Mouse (Mus musculus) regulatory T cell (primary cell): ENCODE measurements around the gene Tmod4.
"Not testable (repeated sequence)": the region's sequence is repeated elsewhere in the genome, so short reads cannot be mapped to it uniquely, and the experiment has no call there.

ENCODE experiments used
- in situ Hi-C: fragments of 300-600 bp; cut with MboI, MseI; formaldehyde crosslinking; loops from one replicate; pipeline ENCODE4 v1.15.1; 2025; ENCODE audit warnings: high pct_unique_total_duplicates

The Tmod4 gene

GRCm38 (mm10) chr3:95124246-95124645 lies at the start of gene Tmod4:
Gene Tmod4, plus strand, starts transcription at chr3:95124476.
- in situ Hi-C loops, result no loop called here

GRCm38 (mm10) chr3:95088071-95088470 lies 36.2 kb upstream of the Tmod4 start:
- in situ Hi-C loops, result no loop called here

GRCm38 (mm10) chr3:95100854-95101253 lies 23.4 kb upstream of the Tmod4 start:
- in situ Hi-C loops, result no loop called here

- in situ Hi-C loops, result no loop called here
Observed at GRCm38 (mm10) chr3:95105121-95105520, 19.2 kb upstream of the Tmod4 start.

GRCm38 (mm10) chr3:95105586-95106337 lies 18.5 kb upstream of the Tmod4 start:
- in situ Hi-C loops, result no loop called here

- in situ Hi-C loops, result no loop called here
Observed at GRCm38 (mm10) chr3:95106338-95107117, 17.7 kb upstream of the Tmod4 start, which contains the start of gene Pip5k1a. Gene Pip5k1a, minus strand, starts transcription at chr3:95106930.

GRCm38 (mm10) chr3:95107308-95107707 lies 17.0 kb upstream of the Tmod4 start:
- in situ Hi-C loops, result not testable (repeated sequence)

- in situ Hi-C loops, result no loop called here
Observed at GRCm38 (mm10) chr3:95107898-95108297, 16.4 kb upstream of the Tmod4 start.

- in situ Hi-C loops, result no loop called here
Observed at GRCm38 (mm10) chr3:95110911-95111726, 13.2 kb upstream of the Tmod4 start, which contains the start of gene Vps72. Gene Vps72, plus strand, starts transcription at chr3:95111022.

GRCm38 (mm10) chr3:95112760-95113159 lies 11.5 kb upstream of the Tmod4 start:
- in situ Hi-C loops, result no loop called here

- in situ Hi-C loops, result no loop called here
Observed at GRCm38 (mm10) chr3:95117751-95118150, 6.5 kb upstream of the Tmod4 start.

GRCm38 (mm10) chr3:95121580-95121979 lies 2.7 kb upstream of the Tmod4 start:
- in situ Hi-C loops, result no loop called here

GRCm38 (mm10) chr3:95124972-95125371 lies 696 bp downstream of the Tmod4 start:
- in situ Hi-C loops, result no loop called here

GRCm38 (mm10) chr3:95129226-95129651 lies 5.0 kb downstream of the Tmod4 start:
- in situ Hi-C loops, result no loop called here

- in situ Hi-C loops, result no loop called here
Observed at GRCm38 (mm10) chr3:95130081-95130480, 5.8 kb downstream of the Tmod4 start.

GRCm38 (mm10) chr3:95132389-95132788 lies 8.1 kb downstream of the Tmod4 start:
- in situ Hi-C loops, result not testable (repeated sequence)

- in situ Hi-C loops, result no loop called here
Observed at GRCm38 (mm10) chr3:95133176-95133575, 8.9 kb downstream of the Tmod4 start.

- in situ Hi-C loops, result no loop called here
Observed at GRCm38 (mm10) chr3:95133680-95134101, 9.4 kb downstream of the Tmod4 start, which contains the start of the genes Scnm1 and Lysmd1. Gene Scnm1, minus strand, starts transcription at chr3:95134011. Gene Lysmd1, plus strand, starts transcription at chr3:95134088.

- in situ Hi-C loops, result not testable (repeated sequence)
Observed at GRCm38 (mm10) chr3:95134133-95134532, 9.9 kb downstream of the Tmod4 start.

- in situ Hi-C loops, result loop anchor here (5.0 kb wide), 1 partner anchor 1208 kb away; no protein-coding TSS in a partner anchor
Observed at GRCm38 (mm10) chr3:95135023-95135422, 10.7 kb downstream of the Tmod4 start.

GRCm38 (mm10) chr3:95135433-95136052 lies 11.3 kb downstream of the Tmod4 start:
- in situ Hi-C loops, result loop anchor here (5.0 kb wide), 1 partner anchor 1208 kb away; no protein-coding TSS in a partner anchor
